Mouse (Mus musculus) limb, embryonic 11.5 days (tissue): Measurements from ENCODE around the gene Cmya5. TPM values are rescaled to one million over a fixed set of nuclear protein-coding genes. Genes with fewer than 3 reads are reported as not detected.

Experiments used
- ATAC-seq: fragments of 200-750 bp; cut with Nextera tagmentation; 2 replicates; pipeline ENCODE4 v1.8.0; 2017; ENCODE audit warnings: low read depth; ENCODE audit not compliant: insufficient number of reproducible peaks, low FRiP score, low TSS enrichment
- DNase-seq: peaks from one replicate; pipeline ENCODE4 v3.0.0-alpha.2; 2015; ENCODE audit warnings: low spot score
- H3K27ac ChIP-seq: fragments of 300-500 bp; sonication (generic); replicated peaks from 2 replicates; pipeline ENCODE4 v1.5.1; 2014; ENCODE audit warnings: low read depth, mild to moderate bottlenecking, low read length
- H3K27me3 ChIP-seq: fragments of 300-500 bp; sonication (generic); 2 replicates; pipeline ENCODE4 v1.6.1; 2014; ENCODE audit warnings: mild to moderate bottlenecking, low read length, mixed read lengths; ENCODE audit not compliant: control insufficient read depth, insufficient read depth
- H3K36me3 ChIP-seq: fragments of 300-500 bp; sonication (generic); 2 replicates; pipeline ENCODE4 v1.6.1; 2014; ENCODE audit warnings: mild to moderate bottlenecking, low read length, moderate library complexity, mixed read lengths; ENCODE audit not compliant: control insufficient read depth, insufficient read depth
- H3K4me1 ChIP-seq: fragments of 300-500 bp; sonication (generic); 2 replicates; pipeline ENCODE4 v1.6.1; 2014; ENCODE audit warnings: low read length, mixed read lengths; ENCODE audit not compliant: control insufficient read depth, insufficient read depth
- H3K4me2 ChIP-seq: fragments of 300-500 bp; sonication (generic); 2 replicates; pipeline ENCODE4 v1.6.1; 2014; ENCODE audit warnings: low read depth, mild to moderate bottlenecking, moderate library complexity; ENCODE audit not compliant: severe bottlenecking
- H3K4me3 ChIP-seq: fragments of 300-500 bp; sonication (generic); 2 replicates; pipeline ENCODE4 v1.5.1; 2014; ENCODE audit warnings: low read depth, low read length
- H3K9ac ChIP-seq: fragments of 300-500 bp; sonication (generic); 2 replicates; pipeline ENCODE4 v1.6.1; 2014; ENCODE audit warnings: mild to moderate bottlenecking, low read length
- H3K9me3 ChIP-seq: fragments of 300-500 bp; sonication (generic); 2 replicates; pipeline ENCODE4 v1.6.1; 2016; ENCODE audit warnings: low read length; ENCODE audit not compliant: control insufficient read depth
- WGBS: fragments of 180-500 bp; shearing (Covaris S2); extraction: QIAGEN DNeasy Blood & Tissue Kit; methylation state at CpG from one replicate; pipeline ENCODE4 v1.1.7; 2014; 5-methylcytosine and 5-hydroxymethylcytosine counted together
- polyA plus RNA-seq: library from polyadenylated mRNA; unstranded; fragments of >200 nt; fragmentation: Nextera tagmentation; extraction: Ambion mirVana; gene quantifications from 2 replicates; pipeline ENCODE4 v1.2.1, GENCODE M21; 2014

The Cmya5 gene
- polyA plus RNA-seq, 1 experiment from 2014 or later: 0.01 TPM

GRCm38 (mm10) chr13:93098596-93098995 is 45.9 kb downstream of the Cmya5 start:
- no peak overlapping the region for H3K27ac ChIP-seq
- no peak overlapping the region for H3K9ac ChIP-seq
- DNase-seq (no peak), ATAC-seq (no peak)
- no peaks in the 10 kb centered on the region for H3K9me3 ChIP-seq
- no peaks in the 10 kb centered on the region for H3K36me3 ChIP-seq
- 77% methylated on average over 3 of the region's 3 CpGs for WGBS
- H3K4me2 ChIP-seq: no peak overlapping the region
- no peaks in the 10 kb centered on the region for H3K4me1 ChIP-seq
- H3K27me3 ChIP-seq: no peaks in the 10 kb centered on the region
- H3K4me3 ChIP-seq: no peak overlapping the region

DNA sequence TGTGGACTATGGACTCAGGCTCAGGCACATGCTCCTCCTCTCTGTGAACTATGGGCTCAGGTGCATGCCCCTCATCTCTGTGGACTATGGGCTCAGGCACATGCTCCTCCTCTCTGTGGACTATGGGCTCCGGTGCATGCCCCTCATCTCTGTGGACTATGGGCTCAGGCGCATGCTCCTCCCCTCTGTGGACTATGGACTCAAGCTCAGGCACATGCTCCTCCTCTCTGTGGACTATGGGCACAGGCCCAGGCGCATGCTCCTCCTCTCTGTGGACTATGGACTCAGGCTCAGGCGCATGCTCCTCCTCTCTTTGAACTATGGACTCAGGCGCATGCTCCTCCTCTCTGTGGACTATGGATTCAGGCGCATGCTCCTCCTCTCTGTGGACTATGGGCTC is 47.9 kb downstream of the Cmya5 start:
- no peak overlapping the region for H3K27ac ChIP-seq
- no peak overlapping the region for H3K4me3 ChIP-seq
- no peaks in the 10 kb centered on the region for H3K36me3 ChIP-seq
- H3K9ac ChIP-seq: no peak overlapping the region
- no peak overlapping the region for H3K4me2 ChIP-seq
- 91% methylated on average over 6 of the region's 6 CpGs for WGBS
- H3K9me3 ChIP-seq: no peaks in the 10 kb centered on the region
- H3K27me3 ChIP-seq: no peaks in the 10 kb centered on the region
- H3K4me1 ChIP-seq: no peaks in the 10 kb centered on the region
- ATAC-seq (no peak), DNase-seq (no peak)

- no peak for DNase-seq
- Histone ChIP-seq H3K27ac (no peak overlapping the region), H3K4me2 (no peak overlapping the region), H3K27me3 (no peaks in the 10 kb centered on the region), H3K9ac (no peak overlapping the region), H3K36me3 (no peaks in the 10 kb centered on the region), H3K9me3 (no peaks in the 10 kb centered on the region), H3K4me1 (no peaks in the 10 kb centered on the region), H3K4me3 (no peak overlapping the region)
- WGBS: 88% methylated on average over 15 of the region's 15 CpGs
- ATAC-seq: no peak
Measured at GRCm38 (mm10) chr13:93095097-93095791, 49.3 kb downstream of the Cmya5 start.

- no peak for ATAC-seq
- H3K9ac ChIP-seq: no peak overlapping the region
- H3K4me2 ChIP-seq: no peak overlapping the region
- no peaks in the 10 kb centered on the region for H3K27me3 ChIP-seq
- no peak overlapping the region for H3K27ac ChIP-seq
- DNase-seq: no peak
- H3K36me3 ChIP-seq: no peaks in the 10 kb centered on the region
- no peak overlapping the region for H3K4me3 ChIP-seq
- 91% methylated on average over 10 of the region's 10 CpGs for WGBS
- no peaks in the 10 kb centered on the region for H3K9me3 ChIP-seq
- no peaks in the 10 kb centered on the region for H3K4me1 ChIP-seq
Measured at GRCm38 (mm10) chr13:93094204-93094935, 50.2 kb downstream of the Cmya5 start.

DNA sequence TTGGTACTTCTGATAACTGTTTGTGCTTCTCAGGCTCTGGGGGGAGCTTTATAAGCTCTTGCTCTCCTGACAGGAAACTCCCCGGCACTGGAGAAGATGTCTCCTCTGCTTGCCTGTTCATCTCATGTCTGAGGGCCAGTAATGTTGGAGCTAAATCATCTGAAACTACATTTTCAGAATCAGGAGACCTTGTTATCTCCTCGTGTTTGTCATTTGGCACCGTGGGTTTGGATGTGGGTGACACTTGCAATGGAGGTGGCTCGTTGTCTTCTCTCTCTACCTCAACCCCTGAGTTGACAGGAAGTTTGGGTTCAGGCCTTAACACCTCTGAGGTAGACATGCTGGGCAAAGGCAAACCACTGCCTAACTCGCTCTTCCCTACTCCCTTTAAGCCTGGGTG is 50.8 kb downstream of the Cmya5 start:
- 88% methylated on average over 5 of the region's 5 CpGs for WGBS
- ATAC-seq (no peak), DNase-seq (no peak)
- Histone ChIP-seq H3K4me1 (no peaks in the 10 kb centered on the region), H3K9ac (no peak overlapping the region), H3K27me3 (no peaks in the 10 kb centered on the region), H3K27ac (no peak overlapping the region), H3K9me3 (no peaks in the 10 kb centered on the region), H3K4me3 (no peak overlapping the region), H3K36me3 (no peaks in the 10 kb centered on the region), H3K4me2 (no peak overlapping the region)

- Histone ChIP-seq H3K4me1 (no peaks in the 10 kb centered on the region), H3K27me3 (no peaks in the 10 kb centered on the region), H3K9me3 (no peaks in the 10 kb centered on the region), H3K4me3 (no peak overlapping the region), H3K36me3 (no peaks in the 10 kb centered on the region), H3K27ac (no peak overlapping the region), H3K9ac (no peak overlapping the region), H3K4me2 (no peak overlapping the region)
- ATAC-seq (no peak), DNase-seq (no peak)
- WGBS: 65% methylated on average over 2 of the region's 2 CpGs
Measured at GRCm38 (mm10) chr13:93092916-93093429, 51.6 kb downstream of the Cmya5 start.

DNA sequence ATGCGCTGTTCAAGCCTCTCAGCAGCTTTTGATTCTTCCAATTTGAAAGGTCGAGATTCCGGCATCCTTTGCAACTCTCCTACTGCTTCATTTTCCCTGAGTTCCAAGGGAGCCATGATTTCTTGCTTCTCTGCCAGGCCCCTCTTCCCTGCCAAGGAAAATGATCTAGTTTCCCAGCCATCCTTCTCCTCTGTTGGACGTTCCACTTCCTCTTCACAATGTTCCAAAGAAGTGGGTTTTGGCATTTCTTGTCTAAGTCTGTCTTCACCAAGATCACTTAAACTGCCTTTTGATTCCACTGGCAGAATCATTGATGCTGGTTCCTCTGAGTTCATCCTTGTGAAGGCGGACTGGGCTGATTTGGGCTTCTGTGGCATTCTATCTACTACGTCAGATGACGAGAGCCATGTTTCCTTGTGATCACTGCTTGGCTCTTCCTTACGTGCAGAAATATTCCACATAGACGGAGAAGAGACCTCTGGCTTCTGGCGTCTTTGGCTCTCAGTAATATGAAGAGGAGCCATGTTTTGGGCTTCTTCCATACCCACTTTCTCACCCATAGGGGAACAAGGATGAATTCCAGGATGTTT is 52.6 kb downstream of the Cmya5 start:
- no peak overlapping the region for H3K4me2 ChIP-seq
- WGBS: 95% methylated on average over 10 of the region's 10 CpGs
- no peak for ATAC-seq
- H3K27me3 ChIP-seq: no peaks in the 10 kb centered on the region
- no peaks in the 10 kb centered on the region for H3K36me3 ChIP-seq
- H3K27ac ChIP-seq: no peak overlapping the region
- no peak overlapping the region for H3K4me3 ChIP-seq
- no peak overlapping the region for H3K9ac ChIP-seq
- H3K9me3 ChIP-seq: no peaks in the 10 kb centered on the region
- H3K4me1 ChIP-seq: no peaks in the 10 kb centered on the region
- DNase-seq: no peak

- Histone ChIP-seq H3K36me3 (no peaks in the 10 kb centered on the region), H3K4me3 (no peak overlapping the region), H3K9ac (no peak overlapping the region), H3K4me2 (no peak overlapping the region), H3K27me3 (no peaks in the 10 kb centered on the region), H3K9me3 (no peaks in the 10 kb centered on the region), H3K4me1 (no peaks in the 10 kb centered on the region), H3K27ac (no peak overlapping the region)
- 89% methylated on average over 9 of the region's 9 CpGs for WGBS
- DNase-seq (no peak), ATAC-seq (no peak)
Measured at GRCm38 (mm10) chr13:93091176-93091575, 53.3 kb downstream of the Cmya5 start.
